Mouse (Mus musculus) heart, embryonic 15.5 days (tissue): Measurements from ENCODE around the gene Rfc1. TPM values are rescaled to one million over a fixed set of nuclear protein-coding genes. Genes with fewer than 3 reads are reported as not detected.

ENCODE experiments used
- ATAC-seq: fragments of 200-750 bp; cut with Nextera tagmentation; replicated peaks from 2 replicates; pipeline ENCODE4 v1.8.0; 2017; ENCODE audit warnings: low read depth, moderate TSS enrichment; ENCODE audit not compliant: insufficient number of reproducible peaks, insufficient read depth, low FRiP score
- H3K27ac ChIP-seq: fragments of 300-500 bp; sonication (generic); 2 replicates; pipeline ENCODE4 v1.5.1; 2015; ENCODE audit warnings: mild to moderate bottlenecking, inconsistent platforms
- H3K27me3 ChIP-seq: fragments of 300-500 bp; sonication (generic); 2 replicates; pipeline ENCODE4 v1.6.1; 2015; ENCODE audit warnings: inconsistent platforms
- H3K36me3 ChIP-seq: fragments of 300-500 bp; sonication (generic); 2 replicates; pipeline ENCODE4 v1.6.1; 2015; ENCODE audit warnings: mild to moderate bottlenecking, inconsistent platforms
- H3K4me1 ChIP-seq: fragments of 300-500 bp; sonication (generic); replicated peaks from 2 replicates; pipeline ENCODE4 v1.6.1; 2015; ENCODE audit warnings: inconsistent platforms
- H3K4me2 ChIP-seq: fragments of 300-500 bp; sonication (generic); 2 replicates; pipeline ENCODE4 v1.6.1; 2015; ENCODE audit warnings: inconsistent platforms, mild to moderate bottlenecking, moderate library complexity
- H3K4me3 ChIP-seq: fragments of 300-500 bp; sonication (generic); 2 replicates; pipeline ENCODE4 v1.5.1; 2015; ENCODE audit warnings: mild to moderate bottlenecking, inconsistent platforms
- H3K9ac ChIP-seq: fragments of 300-500 bp; sonication (generic); 2 replicates; pipeline ENCODE4 v1.6.1; 2015; ENCODE audit warnings: mild to moderate bottlenecking, inconsistent platforms
- H3K9me3 ChIP-seq: fragments of 300-500 bp; sonication (generic); replicated peaks from 2 replicates; pipeline ENCODE4 v1.6.1; 2016; ENCODE audit warnings: inconsistent platforms
- WGBS: fragments of 180-500 bp; shearing (Covaris S2); methylation state at CpG from one replicate; pipeline ENCODE4 v1.1.7; 2015; ENCODE audit warnings: mixed read lengths; 5-methylcytosine and 5-hydroxymethylcytosine counted together
- polyA plus RNA-seq: library from polyadenylated mRNA; unstranded; fragments of >200 nt; fragmentation: Nextera tagmentation; extraction: Ambion mirVana; gene quantifications from 2 replicates; pipeline ENCODE4 v1.2.1, GENCODE M21; 2015

The Rfc1 gene
- polyA plus RNA-seq, 1 experiment from 2014 or later, result 58.2 TPM

GRCm38 (mm10) chr5:65250185-65250855, 85.2 kb downstream of the Rfc1 start:
- Histone ChIP-seq H3K4me2 (no peak overlapping the region), H3K27ac (no peak overlapping the region), H3K27me3 (no peaks in the 10 kb centered on the region), H3K36me3 (0 out of 2 replicates have a peak, but pooled peaks cover 8% of the 10 kb centered on the region), H3K9ac (no peak overlapping the region), H3K4me1 (no peaks in the 10 kb centered on the region), H3K9me3 (no peaks in the 10 kb centered on the region), H3K4me3 (no peak overlapping the region)
- no peak for ATAC-seq
- 74% methylated on average over 7 of the region's 7 CpGs for WGBS

- no peak overlapping the region for H3K9ac ChIP-seq
- 74% methylated on average over 3 of the region's 3 CpGs for WGBS
- H3K4me3 ChIP-seq, result no peak overlapping the region
- H3K36me3 ChIP-seq, result no peaks in the 10 kb centered on the region
- ATAC-seq, result no peak
- no peaks in the 10 kb centered on the region for H3K27me3 ChIP-seq
- no peak overlapping the region for H3K4me2 ChIP-seq
- no peak overlapping the region for H3K27ac ChIP-seq
- no peaks in the 10 kb centered on the region for H3K9me3 ChIP-seq
- no peaks in the 10 kb centered on the region for H3K4me1 ChIP-seq
These were observed 88.2 kb downstream of the Rfc1 start for GRCm38 (mm10) chr5:65247296-65247695.

- no peak for ATAC-seq
- 42% methylated on average over 5 of the region's 5 CpGs for WGBS
- Histone ChIP-seq H3K27me3 (no peaks in the 10 kb centered on the region), H3K4me2 (no peak overlapping the region), H3K36me3 (no peaks in the 10 kb centered on the region), H3K4me3 (no peak overlapping the region), H3K4me1 (peaks cover 6% of the 10 kb centered on the region), H3K27ac (no peak overlapping the region), H3K9me3 (no peaks in the 10 kb centered on the region), H3K9ac (no peak overlapping the region)
These were observed 92.7 kb downstream of the Rfc1 start for GRCm38 (mm10) chr5:65242740-65243139.

GRCm38 (mm10) chr5:65231289-65232003, 104.0 kb downstream of the Rfc1 start:
- WGBS, result 81% methylated on average over 12 of the region's 12 CpGs

GRCm38 (mm10) chr5:65224056-65224455, 111.4 kb downstream of the Rfc1 start:
- Histone ChIP-seq H3K27ac (no peak overlapping the region), H3K9ac (no peak overlapping the region), H3K4me1 (peaks cover 6% of the 10 kb centered on the region; the same call in 1 of the 2 replicates), H3K4me3 (no peak overlapping the region), H3K4me2 (no peak overlapping the region), H3K36me3 (peaks cover 4% of the 10 kb centered on the region; the same call in 1 of the 2 replicates), H3K27me3 (no peaks in the 10 kb centered on the region), H3K9me3 (no peaks in the 10 kb centered on the region)
- WGBS, result 62% methylated on average over 5 of the region's 5 CpGs
- ATAC-seq, result no peak

More at GRCm38 (mm10) chr5:65231289-65232003, 104.0 kb downstream of the Rfc1 start:
- H3K27me3 ChIP-seq, result no peaks in the 10 kb centered on the region
- H3K9me3 ChIP-seq, result no peaks in the 10 kb centered on the region
- no peak overlapping the region for H3K4me3 ChIP-seq
- H3K4me1 ChIP-seq, result no peaks in the 10 kb centered on the region
- H3K4me2 ChIP-seq, result no peak overlapping the region
- no peak for ATAC-seq
- peaks cover 7% of the 10 kb centered on the region; the same call in 1 of the 2 replicates for H3K36me3 ChIP-seq
- H3K9ac ChIP-seq, result no peak overlapping the region
- H3K27ac ChIP-seq, result no peak overlapping the region

GRCm38 (mm10) chr5:65221037-65221436, 114.4 kb downstream of the Rfc1 start:
- H3K4me2 ChIP-seq, result no peak overlapping the region
- no peak overlapping the region for H3K27ac ChIP-seq
- ATAC-seq, result no peak

GRCm38 (mm10) chr5:65217305-65218269, 117.9 kb downstream of the Rfc1 start:
- H3K27me3 ChIP-seq, result no peaks in the 10 kb centered on the region
- no peaks in the 10 kb centered on the region for H3K9me3 ChIP-seq
- no peak overlapping the region for H3K4me2 ChIP-seq
- peaks cover 6% of the 10 kb centered on the region; the same call in 1 of the 2 replicates for H3K4me1 ChIP-seq
- H3K4me3 ChIP-seq, result no peak overlapping the region
- H3K27ac ChIP-seq, result no peak overlapping the region
- WGBS, result 81% methylated on average over 11 of the region's 11 CpGs
- H3K36me3 ChIP-seq, result no peaks in the 10 kb centered on the region
- H3K9ac ChIP-seq, result no peak overlapping the region
- no peak for ATAC-seq

More at GRCm38 (mm10) chr5:65221037-65221436, 114.4 kb downstream of the Rfc1 start:
- Histone ChIP-seq H3K9ac (no peak overlapping the region), H3K4me3 (no peak overlapping the region), H3K9me3 (no peaks in the 10 kb centered on the region), H3K4me1 (peaks cover 6% of the 10 kb centered on the region; the same call in 1 of the 2 replicates), H3K27me3 (no peaks in the 10 kb centered on the region), H3K36me3 (peaks cover 4% of the 10 kb centered on the region; the same call in 1 of the 2 replicates)
- WGBS, result 41% methylated on average over 7 of the region's 7 CpGs

GRCm38 (mm10) chr5:65213321-65213720, 122.1 kb downstream of the Rfc1 start:
- ATAC-seq, result no peak
- H3K4me1 ChIP-seq, result no peaks in the 10 kb centered on the region
- H3K9me3 ChIP-seq, result no peaks in the 10 kb centered on the region
- H3K27ac ChIP-seq, result no peak overlapping the region
- H3K4me3 ChIP-seq, result no peak overlapping the region
- H3K4me2 ChIP-seq, result no peak overlapping the region
- H3K27me3 ChIP-seq, result no peaks in the 10 kb centered on the region
- WGBS, result 25% methylated on average over 7 of the region's 7 CpGs
- no peaks in the 10 kb centered on the region for H3K36me3 ChIP-seq
- no peak overlapping the region for H3K9ac ChIP-seq

Other genes starting within 250 kb of the Rfc1 start
- gene Tmem156, start 243.5 kb downstream of the Rfc1 start, polyA plus RNA-seq, result 0.44 TPM in 1 of 2 replicates, not detected in the other
- gene Klhl5, start 228.1 kb downstream of the Rfc1 start, polyA plus RNA-seq, result 11.9 and 13.8 TPM in 2 replicates
- gene Wdr19, start 136.0 kb downstream of the Rfc1 start, polyA plus RNA-seq, result 5.0 and 5.8 TPM in 2 replicates
- gene Klb, start 12.6 kb upstream of the Rfc1 start, polyA plus RNA-seq, result 0.06 TPM in 1 of 2 replicates, not detected in the other
- gene Rpl9, start 55.8 kb upstream of the Rfc1 start, polyA plus RNA-seq, result 539 and 574 TPM in 2 replicates
- gene Lias, start 55.8 kb upstream of the Rfc1 start, polyA plus RNA-seq, result 54.4 and 55.3 TPM in 2 replicates
- gene Ugdh, start 100.3 kb upstream of the Rfc1 start, polyA plus RNA-seq, result 60.2 and 70.3 TPM in 2 replicates
- gene Gm43552, start 157.2 kb upstream of the Rfc1 start, polyA plus RNA-seq, result 0.92 and 1.1 TPM in 2 replicates
- 112 and 113 TPM in 2 replicates for gene Smim14, start 201.5 kb upstream of the Rfc1 start, polyA plus RNA-seq
- 121 and 129 TPM in 2 replicates for gene Ube2k, start 201.6 kb upstream of the Rfc1 start, polyA plus RNA-seq